ENCODE assay signal across 8 mouse cellular contexts in the genomic region with DNA sequence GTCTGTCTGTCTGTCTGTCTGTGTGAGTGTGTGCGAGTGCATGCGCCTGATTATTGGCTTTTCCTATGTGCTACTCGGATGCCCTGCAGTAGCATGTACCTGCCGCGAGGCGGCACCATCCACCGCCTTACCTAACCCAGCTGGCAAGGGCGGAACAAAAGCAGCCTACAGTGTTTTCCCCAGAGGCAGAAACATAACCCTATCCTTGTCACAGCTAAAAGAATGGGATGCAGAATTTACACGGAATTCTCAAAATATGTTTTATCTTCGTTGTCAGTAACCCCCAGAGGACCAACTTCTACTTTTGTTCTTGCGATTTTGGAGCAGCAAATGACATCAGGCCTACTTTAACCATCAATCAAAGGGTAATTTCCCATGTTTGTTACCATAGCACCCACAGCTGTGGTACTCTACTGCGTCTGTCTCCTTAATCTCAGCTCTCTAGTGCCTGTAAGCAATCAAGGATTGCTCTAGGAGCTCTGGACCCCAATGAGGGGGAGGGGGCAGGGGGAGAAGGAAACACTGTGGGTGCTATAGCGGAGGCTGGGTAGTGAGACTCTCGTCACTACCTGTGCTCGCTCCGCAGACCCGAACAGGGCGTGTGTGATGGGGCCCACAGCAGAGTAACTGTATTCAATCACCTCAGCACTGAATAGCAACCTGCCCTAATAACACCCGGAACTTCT.
DNase-seq lines count a peak whose midpoint lies in the region; ATAC-seq and TF ChIP-seq lines count a peak whose summit lies in the region.

No protein-coding gene starts in this region.

- H3K27me3 ChIP-seq in thymus, adult 2 months (ENCODE audit: control insufficient read depth, insufficient read depth, low read length): no peaks in the 10 kb centered on the region
- H3K27me3 ChIP-seq in liver, postnatal 0 days (ENCODE audit: insufficient read depth, low read length): no peaks in the 10 kb centered on the region
- no peaks in the 10 kb centered on the region for H3K27me3 ChIP-seq in neural tube, embryonic 15.5 days (replicated peaks)

- DNase-seq in thymus, adult 2 months: peak; percentile 36
- no peak for DNase-seq in thymus, adult 18-20 months
- DNase-seq in cerebellum, adult 9-10 months: peak; percentile 78
- peak; percentile 56 to 68 for DNase-seq in frontal cortex, postnatal 10 days (ENCODE audit: low spot score in 2 of 2)
- peak; percentile 62 for DNase-seq in kidney, postnatal 10 days
- DNase-seq in liver, postnatal 0 days: peak; percentile 44
- DNase-seq in urinary bladder, postnatal 25 days (ENCODE audit: low spot score): peak; percentile 28

- H3K4me3 ChIP-seq in thymus, adult 2 months (ENCODE audit: control insufficient read depth, insufficient read depth, low read length): no peak overlapping the region
- H3K4me3 ChIP-seq in liver, postnatal 0 days (ENCODE audit: low read depth, low read length): no peak overlapping the region
- H3K4me3 ChIP-seq in neural tube, embryonic 15.5 days (replicated peaks): no peak overlapping the region

- H3K4me2 ChIP-seq in liver, postnatal 0 days (ENCODE audit: low read depth, low read length): no peak overlapping the region
- H3K4me2 ChIP-seq in neural tube, embryonic 15.5 days: peak overlapping the region; percentile 9; the same call in 1 of the 2 replicates

- H3K9me3 ChIP-seq in liver, postnatal 0 days (ENCODE audit: low read length): no peaks in the 10 kb centered on the region
- H3K9me3 ChIP-seq in neural tube, embryonic 15.5 days (replicated peaks): no peaks in the 10 kb centered on the region

- H3K36me3 ChIP-seq in thymus, adult 2 months (ENCODE audit: control insufficient read depth, insufficient read depth, low read length): no peaks in the 10 kb centered on the region
- H3K36me3 ChIP-seq in liver, postnatal 0 days (replicated peaks; ENCODE audit: insufficient read depth, low read length): no peaks in the 10 kb centered on the region
- no peaks in the 10 kb centered on the region for H3K36me3 ChIP-seq in neural tube, embryonic 15.5 days

- H3K27ac ChIP-seq in thymus, adult 2 months (ENCODE audit: control insufficient read depth, insufficient read depth, low read length): no peak overlapping the region
- no peak overlapping the region for H3K27ac ChIP-seq in liver, postnatal 0 days (ENCODE audit: low read depth)
- peak overlapping the region; percentile 72 for H3K27ac ChIP-seq in neural tube, embryonic 15.5 days (replicated peaks)

- H3K9ac ChIP-seq in liver, postnatal 0 days (replicated peaks): no peak overlapping the region
- H3K9ac ChIP-seq in neural tube, embryonic 15.5 days (replicated peaks): no peak overlapping the region

- peak; percentile 83 for TF ChIP-seq CTCF in thymus, adult 2 months (IDR thresholded peaks at IDR 0.05; ENCODE audit: borderline replicate concordance, control insufficient read depth, extremely low read depth, insufficient read depth, low read length, poor library complexity)
- peak; percentile 83 for TF ChIP-seq CTCF in liver, postnatal 0 days (IDR thresholded peaks at IDR 0.05; ENCODE audit: low read depth)

- no peak for ATAC-seq in liver, postnatal 0 days
- ATAC-seq in neural tube, embryonic 15.5 days (ENCODE audit: low FRiP score): peak; percentile 80

- WGBS in thymus, adult 2 months: 43% methylated on average over 19 of the region's 19 CpGs
- WGBS in liver, postnatal 0 days (ENCODE audit: insufficient replicate concordance): 38% methylated on average over 19 of the region's 19 CpGs
- 25% methylated on average over 19 of the region's 19 CpGs for WGBS in neural tube, embryonic 15.5 days

- H3K4me1 ChIP-seq in thymus, adult 2 months (replicated peaks; ENCODE audit: control insufficient read depth, insufficient read depth, low read length): no peaks in the 10 kb centered on the region
- no peaks in the 10 kb centered on the region for H3K4me1 ChIP-seq in liver, postnatal 0 days (ENCODE audit: insufficient read depth)
- peaks cover 10% of the 10 kb centered on the region for H3K4me1 ChIP-seq in neural tube, embryonic 15.5 days

- TF ChIP-seq POLR2A in thymus, adult 2 months (IDR thresholded peaks at IDR 0.05; ENCODE audit: control insufficient read depth, extremely low read depth, insufficient read depth, low read length, poor library complexity): no peak

- TF ChIP-seq EP300 in liver, postnatal 0 days (IDR thresholded peaks at IDR 0.05; ENCODE audit: low read depth): no peak

Comparison
In these comparisons a context has a peak if more than half of its experiments do, and no peak if none do; other contexts are left out.
1. DNase-seq: peak in thymus, adult 2 months (single experiment), cerebellum, adult 9-10 months (single experiment), frontal cortex, postnatal 10 days (2 of 2), kidney, postnatal 10 days (single experiment), liver, postnatal 0 days (single experiment) and urinary bladder, postnatal 25 days (single experiment); none in thymus, adult 18-20 months (0 of 2).